Mouse (Mus musculus) bone marrow macrophage, adult 2 months (primary cell): ENCODE measurements around the gene Lca5l.

ENCODE experiments used
- CTCF ChIP-seq: IDR thresholded peaks from 2 replicates; pipeline ENCODE4 v1.5.1; 2012; ENCODE audit warnings: low read depth, mild to moderate bottlenecking, low read length, moderate library complexity
- POLR2A ChIP-seq: IDR thresholded peaks from 2 replicates; pipeline ENCODE4 v1.6.1; 2012; ENCODE audit warnings: mild to moderate bottlenecking, low read depth, low read length, borderline replicate concordance

- TF ChIP-seq CTCF = no peak
- TF ChIP-seq POLR2A = no peak
Observed at GRCm38 (mm10) chr16:96127657-96128344, 64.3 kb downstream of the Lca5l start, which contains the start of gene Hmgn1.
